Mouse (Mus musculus) ES-Bruce4 (cell line): Measurements from ENCODE around the gene Aunip. TPM values are rescaled to one million over a fixed set of nuclear protein-coding genes. Genes with fewer than 3 reads are reported as not detected.

Experiments used
- H3K27ac ChIP-seq: 2 replicates; pipeline ENCODE4 v1.5.1; 2012; ENCODE audit warnings: low read length, inconsistent platforms; ENCODE audit not compliant: insufficient read depth
- H3K27me3 ChIP-seq: 2 replicates; pipeline ENCODE4 v1.6.1; 2012; ENCODE audit warnings: mild to moderate bottlenecking, low read length, inconsistent platforms; ENCODE audit not compliant: control insufficient read depth, poor library complexity, insufficient read depth, severe bottlenecking
- H3K36me3 ChIP-seq: 2 replicates; pipeline ENCODE4 v1.6.1; 2012; ENCODE audit warnings: inconsistent platforms, mild to moderate bottlenecking, low read length, moderate library complexity; ENCODE audit not compliant: control insufficient read depth, poor library complexity, insufficient read depth, severe bottlenecking
- H3K4me1 ChIP-seq: one replicate; pipeline ENCODE4 v1.8.1; 2011; ENCODE audit warnings: low read length; ENCODE audit not compliant: control insufficient read depth, insufficient read depth
- H3K4me3 ChIP-seq: 2 replicates; pipeline ENCODE4 v1.5.1; 2011; ENCODE audit warnings: low read depth, mild to moderate bottlenecking, low read length
- H3K9ac ChIP-seq: 2 replicates; pipeline ENCODE4 v1.6.1; 2012; ENCODE audit warnings: low read depth, mild to moderate bottlenecking, inconsistent platforms; ENCODE audit not compliant: poor library complexity, severe bottlenecking
- H3K9me3 ChIP-seq: replicated peaks from 2 replicates; pipeline ENCODE4 v1.6.1; 2012; ENCODE audit warnings: mild to moderate bottlenecking, low read length, inconsistent platforms; ENCODE audit not compliant: control insufficient read depth, poor library complexity, insufficient read depth, severe bottlenecking
- CTCF ChIP-seq: IDR thresholded peaks from one replicate; pipeline ENCODE4 v1.8.1; 2011; ENCODE audit warnings: low read depth, low read length
- EP300 ChIP-seq: IDR thresholded peaks from 2 replicates; pipeline ENCODE4 v1.6.1; 2011; ENCODE audit warnings: low read depth, low read length; ENCODE audit not compliant: insufficient read depth
- POLR2A ChIP-seq: IDR thresholded peaks from one replicate; pipeline ENCODE4 v1.8.1; 2011; ENCODE audit warnings: low read length; ENCODE audit not compliant: insufficient read depth
- polyA plus RNA-seq: library from polyadenylated mRNA; stranded (reverse); fragments of >200 nt; gene quantifications from 2 replicates; pipeline ENCODE4 v1.2.4, GENCODE M21; 2011; ENCODE audit warnings: low read depth; ENCODE audit not compliant: missing spikeins, insufficient read depth, insufficient read length

Aunip gene
- polyA plus RNA-seq, 1 experiment: 38.3 TPM

DNA sequence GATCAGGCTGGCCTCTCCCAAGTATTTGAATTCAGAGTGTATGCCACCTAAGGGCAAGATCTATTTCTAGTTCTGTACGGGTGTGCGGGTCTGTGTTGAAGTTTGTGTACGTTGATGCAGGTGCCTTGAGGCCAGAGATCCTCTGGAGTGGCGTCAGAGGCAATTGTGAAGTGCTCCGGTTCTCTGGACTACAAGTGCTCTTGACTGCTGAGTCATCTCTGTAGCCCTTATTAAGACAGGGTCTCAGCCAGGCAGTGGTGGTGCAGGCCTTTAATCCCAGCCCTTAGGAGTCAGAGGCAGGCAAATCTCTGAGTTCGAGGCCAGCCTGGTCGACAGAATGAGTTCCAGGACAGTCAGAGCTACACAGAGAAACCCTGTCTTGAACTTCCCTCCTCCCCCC is 4.8 kb downstream of the Aunip start:
- Histone ChIP-seq H3K27me3 (no peaks in the 10 kb centered on the region), H3K9me3 (no peaks in the 10 kb centered on the region), H3K36me3 (no peaks in the 10 kb centered on the region; the same call in none of the 2 replicates), H3K27ac (peak overlapping the region; percentile 35), H3K4me1 (peaks cover 8% of the 10 kb centered on the region), H3K4me3 (no peak overlapping the region), H3K9ac (0 out of 2 replicates have a peak overlapping the region, but pooled peaks have one; percentile 14)
- peak; percentile 13; the same call in 1 of the 2 replicates for TF ChIP-seq EP300
- TF ChIP-seq CTCF: no peak
- TF ChIP-seq POLR2A: no peak

GRCm38 (mm10) chr4:134516981-134517380 is 6.2 kb downstream of the Aunip start:
- Histone ChIP-seq H3K4me1 (peaks cover 8% of the 10 kb centered on the region), H3K36me3 (peaks cover 11% of the 10 kb centered on the region), H3K9me3 (no peaks in the 10 kb centered on the region), H3K27ac (peak overlapping the region; percentile 16; the same call in 1 of the 2 replicates), H3K27me3 (no peaks in the 10 kb centered on the region), H3K4me3 (0 out of 2 replicates have a peak overlapping the region, but pooled peaks have one; percentile 4), H3K9ac (0 out of 2 replicates have a peak overlapping the region, but pooled peaks have one; percentile 1)
- no peak for TF ChIP-seq POLR2A
- 0 out of 2 replicates have a peak, but pooled peaks have one; percentile 30 for TF ChIP-seq EP300

DNA sequence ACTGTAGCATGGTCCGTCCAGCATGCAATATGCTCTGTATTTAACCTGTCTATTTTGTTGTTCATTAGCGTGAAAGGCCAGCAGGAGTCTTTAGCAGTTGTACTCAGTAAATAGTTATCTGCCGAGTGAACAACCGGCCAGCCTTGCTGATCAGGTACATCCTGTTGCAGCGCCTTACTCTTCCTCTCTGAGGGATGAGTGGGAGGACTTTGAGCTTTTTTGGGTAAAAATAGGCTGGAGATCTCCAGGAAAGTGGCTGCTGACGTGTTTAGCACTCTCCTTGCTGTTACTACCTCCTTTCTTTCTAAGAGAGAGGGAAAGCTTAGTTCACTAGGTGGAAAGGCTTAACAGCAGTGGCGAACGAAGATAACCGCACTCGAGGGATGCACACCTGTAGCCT is 6.9 kb downstream of the Aunip start:
- no peak overlapping the region for H3K27ac ChIP-seq
- H3K4me1 ChIP-seq: peaks cover 8% of the 10 kb centered on the region
- H3K4me3 ChIP-seq: no peak overlapping the region; the same call in 1 of the 2 replicates
- peaks cover 18% of the 10 kb centered on the region for H3K36me3 ChIP-seq
- no peaks in the 10 kb centered on the region for H3K9me3 ChIP-seq
- 0 out of 2 replicates have a peak overlapping the region, but pooled peaks have one; percentile 1 for H3K9ac ChIP-seq
- no peak for TF ChIP-seq CTCF
- no peak for TF ChIP-seq EP300
- no peak for TF ChIP-seq POLR2A
- H3K27me3 ChIP-seq: no peaks in the 10 kb centered on the region

GRCm38 (mm10) chr4:134518541-134518940 is 7.7 kb downstream of the Aunip start:
- Histone ChIP-seq H3K27me3 (no peaks in the 10 kb centered on the region), H3K4me1 (peaks cover 9% of the 10 kb centered on the region), H3K36me3 (peaks cover 26% of the 10 kb centered on the region)

DNA sequence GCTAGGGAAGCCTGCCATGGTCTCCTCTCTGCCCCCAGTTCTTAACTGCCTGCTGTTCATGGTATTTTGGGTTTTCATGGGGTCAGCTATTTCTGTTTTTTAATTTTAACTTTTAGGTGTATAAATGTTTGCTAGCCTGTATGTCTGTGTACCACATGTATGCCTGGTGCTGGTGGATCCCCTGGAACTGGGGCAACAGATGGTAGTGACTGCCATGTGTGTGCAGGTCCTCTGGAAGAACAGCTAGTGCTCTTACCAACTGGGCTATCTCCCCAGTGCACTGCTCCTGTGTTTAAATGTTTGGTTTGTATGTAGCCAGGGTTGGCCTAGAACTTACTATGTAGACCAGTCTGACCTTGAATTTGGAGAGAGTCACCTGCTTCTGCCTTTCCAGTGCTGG is 8.5 kb downstream of the Aunip start:
- H3K27ac ChIP-seq: no peak overlapping the region
- H3K9ac ChIP-seq: no peak overlapping the region
- no peaks in the 10 kb centered on the region for H3K27me3 ChIP-seq
- H3K4me3 ChIP-seq: no peak overlapping the region
- peaks cover 31% of the 10 kb centered on the region for H3K36me3 ChIP-seq
- TF ChIP-seq CTCF (no peak), EP300 (no peak), POLR2A (no peak)
- peaks cover 10% of the 10 kb centered on the region for H3K4me1 ChIP-seq
- no peaks in the 10 kb centered on the region for H3K9me3 ChIP-seq

More at GRCm38 (mm10) chr4:134518541-134518940, 7.7 kb downstream of the Aunip start:
- Histone ChIP-seq H3K9ac (no peak overlapping the region), H3K9me3 (no peaks in the 10 kb centered on the region), H3K27ac (no peak overlapping the region), H3K4me3 (no peak overlapping the region)
- TF ChIP-seq EP300 (no peak), CTCF (no peak), POLR2A (no peak)

DNA sequence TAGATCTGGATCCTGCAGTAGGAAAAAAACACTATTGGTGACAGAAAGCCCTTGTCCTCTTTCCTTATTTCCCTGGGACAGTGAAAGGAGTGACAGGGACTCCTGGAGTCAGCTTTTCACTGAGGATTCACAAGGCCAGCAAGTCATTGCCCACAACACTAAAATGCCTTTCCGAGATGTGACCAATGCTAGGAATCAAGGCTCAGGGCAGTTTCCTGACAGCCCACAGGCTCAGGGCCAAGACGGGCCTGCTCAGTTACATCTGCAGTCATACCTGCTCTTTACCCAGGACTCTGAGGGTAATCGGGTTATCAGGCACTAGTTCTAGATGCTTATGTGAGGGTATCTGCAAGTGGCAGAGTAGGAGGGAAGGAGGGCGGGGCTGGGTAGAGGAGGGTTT is 12.6 kb downstream of the Aunip start:
- Histone ChIP-seq H3K27me3 (no peaks in the 10 kb centered on the region), H3K27ac (no peak overlapping the region), H3K36me3 (peaks cover 57% of the 10 kb centered on the region), H3K9me3 (no peaks in the 10 kb centered on the region), H3K4me1 (peaks cover 1% of the 10 kb centered on the region), H3K9ac (no peak overlapping the region), H3K4me3 (no peak overlapping the region)
- no peak for TF ChIP-seq EP300
- no peak for TF ChIP-seq CTCF
